Mouse (Mus musculus): ENCODE results near the gene Tnfsfm13.

DNA sequence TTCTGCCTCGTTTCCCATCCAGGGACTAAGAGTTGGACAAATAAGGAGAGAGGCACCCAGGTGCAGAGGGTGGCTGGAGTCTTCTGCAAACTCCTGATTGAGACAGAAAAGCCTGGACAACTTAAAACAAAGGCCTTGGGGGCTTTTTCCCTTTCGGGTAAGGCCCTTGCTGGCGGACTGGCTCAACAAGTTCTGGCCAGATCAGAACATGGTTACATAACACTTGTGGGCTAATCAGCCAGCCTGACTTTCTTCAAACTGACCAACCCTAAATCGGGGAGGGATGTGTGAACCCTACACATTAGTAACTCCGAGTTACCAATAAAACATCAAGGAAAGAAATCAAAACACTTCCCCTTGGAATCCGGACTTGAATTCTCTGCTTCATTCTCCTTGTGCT is 25.0 kb upstream of the Tnfsfm13 start:
- TF ChIP-seq CTCF (IDR thresholded peaks at IDR 0.05; ENCODE audit: insufficient read depth, low read length) (no peak), POLR2A (IDR thresholded peaks at IDR 0.05; ENCODE audit: borderline replicate concordance, extremely low read depth, low read depth, low read length) (no peak)

Data from lung, adult 2 months (tissue).